13 mouse cellular contexts compared by ENCODE assay signal in genomic region chr13:10451057-10451456, GRCm38 (mm10).
DNase-seq lines count a peak whose midpoint lies in the region; ATAC-seq lines count a peak whose summit lies in the region.
"Had no signal": no experiment of that assay in that cellular context is flagged by ENCODE, and none has a peak within 500 bp of the region (broad histone marks: within the 10 kb centered on the region; RNA-seq: fewer than 3 reads in every experiment).

No protein-coding gene starts in this region.

- no peak overlapping the region for H3K4me2 ChIP-seq in hindbrain, embryonic 11.5 days (replicated peaks; ENCODE audit: low read depth, low read length)
- H3K4me2 ChIP-seq in hindbrain, embryonic 12.5 days (replicated peaks): no peak overlapping the region
- H3K4me2 ChIP-seq: liver, embryonic 11.5 days had no signal

- peak; percentile 7 for DNase-seq in hindbrain, embryonic 11.5 days (ENCODE audit: low spot score)
- DNase-seq in left cerebral cortex, postnatal 25 days (ENCODE audit: low spot score in 2 of 2): peak; percentile 7 to 17
- DNase-seq in left cerebral cortex, postnatal 10 days (ENCODE audit: extremely low spot score in 1 of 2, low spot score in 2 of 2): no peak
- DNase-seq in Muller cell, postnatal 12 days (ENCODE audit: inconsistent ontology term): peak; percentile 10
- DNase-seq in lung, postnatal 14 days: peak; percentile 1
- DNase-seq in testis, postnatal 10 days (ENCODE audit: low spot score): no peak
- no peak for DNase-seq in heart, postnatal 4 days
- DNase-seq: gastrocnemius, postnatal 10 days; thymus, adult 2 months had no signal

- ATAC-seq in hindbrain, embryonic 11.5 days (ENCODE audit: low FRiP score): no peak
- ATAC-seq in hindbrain, embryonic 12.5 days (ENCODE audit: low FRiP score): no peak

- no peak overlapping the region for H3K4me3 ChIP-seq in hindbrain, embryonic 11.5 days (ENCODE audit: low read depth, low read length)
- no peak overlapping the region for H3K4me3 ChIP-seq in hindbrain, embryonic 12.5 days
- H3K4me3 ChIP-seq: embryonic facial prominence, embryonic 10.5 days; forebrain, embryonic 10.5 days had no signal

- H3K36me3 ChIP-seq in hindbrain, embryonic 11.5 days (ENCODE audit: control insufficient read depth, insufficient read depth, low read length): no peaks in the 10 kb centered on the region
- no peaks in the 10 kb centered on the region for H3K36me3 ChIP-seq in hindbrain, embryonic 12.5 days
- H3K36me3 ChIP-seq: embryonic facial prominence, embryonic 10.5 days; forebrain, embryonic 10.5 days had no signal

- H3K27me3 ChIP-seq in hindbrain, embryonic 11.5 days (ENCODE audit: control insufficient read depth, insufficient read depth, low read length): no peaks in the 10 kb centered on the region
- H3K27me3 ChIP-seq in hindbrain, embryonic 12.5 days: no peaks in the 10 kb centered on the region

- H3K27ac ChIP-seq in hindbrain, embryonic 11.5 days (ENCODE audit: low read depth, low read length): no peak overlapping the region
- no peak overlapping the region for H3K27ac ChIP-seq in hindbrain, embryonic 12.5 days
- H3K27ac ChIP-seq: embryonic facial prominence, embryonic 10.5 days; forebrain, embryonic 10.5 days had no signal

- no peaks in the 10 kb centered on the region for H3K4me1 ChIP-seq in hindbrain, embryonic 11.5 days (replicated peaks; ENCODE audit: control insufficient read depth, insufficient read depth, low read length)
- H3K4me1 ChIP-seq in hindbrain, embryonic 12.5 days: no peaks in the 10 kb centered on the region
- H3K4me1 ChIP-seq: embryonic facial prominence, embryonic 10.5 days; forebrain, embryonic 10.5 days had no signal

- no peak overlapping the region for H3K9ac ChIP-seq in hindbrain, embryonic 11.5 days (ENCODE audit: low read depth, low read length)
- H3K9ac ChIP-seq in hindbrain, embryonic 12.5 days: no peak overlapping the region

- no peaks in the 10 kb centered on the region for H3K9me3 ChIP-seq in hindbrain, embryonic 11.5 days (ENCODE audit: control insufficient read depth, low read length)
- H3K9me3 ChIP-seq in hindbrain, embryonic 12.5 days (replicated peaks): no peaks in the 10 kb centered on the region
- H3K9me3 ChIP-seq: embryonic facial prominence, embryonic 10.5 days had no signal

- 44% methylated on average over 3 of the region's 3 CpGs for WGBS in hindbrain, embryonic 11.5 days
- WGBS in hindbrain, embryonic 12.5 days: 47% methylated on average over 3 of the region's 3 CpGs

- intact Hi-C loops in left cerebral cortex, postnatal 25 days (cut with DNase I): no loop called here
- intact Hi-C loops in left cerebral cortex, postnatal 10 days (cut with DNase I): no loop called here

Comparison
In these comparisons a context has a peak if more than half of its experiments do, and no peak if none do; other contexts are left out.
1. DNase-seq: peak in hindbrain, embryonic 11.5 days (single experiment), left cerebral cortex, postnatal 25 days (2 of 2), Muller cell, postnatal 12 days (single experiment) and lung, postnatal 14 days (single experiment); none in left cerebral cortex, postnatal 10 days (0 of 2), testis, postnatal 10 days (single experiment) and heart, postnatal 4 days (single experiment).